Comparison of ENCODE assay signal across 11 mouse cellular contexts in genomic region chr15:5106293-5106692, GRCm38 (mm10). TPM values are rescaled to one million over a fixed set of nuclear protein-coding genes. Genes with fewer than 3 reads are reported as not detected.
A peak's percentile ranks its signal among the peaks of the same experiment; 100 is the strongest.
DNase-seq lines count a peak whose midpoint lies in the region; ATAC-seq lines count a peak whose summit lies in the region.
"Had no signal": no experiment of that assay in that cellular context is flagged by ENCODE, and none has a peak within 500 bp of the region (broad histone marks: within the 10 kb centered on the region; RNA-seq: fewer than 3 reads in every experiment).

No protein-coding gene starts in this region.

- H3K27me3 ChIP-seq in forebrain, embryonic 13.5 days: no peaks in the 10 kb centered on the region
- no peaks in the 10 kb centered on the region for H3K27me3 ChIP-seq in forebrain, embryonic 12.5 days
- H3K27me3 ChIP-seq in liver, embryonic 11.5 days (replicated peaks; ENCODE audit: control insufficient read depth, insufficient read depth, low read length): peaks cover 2% of the 10 kb centered on the region; the same call in 1 of the 2 replicates
- H3K27me3 ChIP-seq in midbrain, embryonic 15.5 days (replicated peaks): no peaks in the 10 kb centered on the region
- H3K27me3 ChIP-seq: heart, embryonic 12.5 days; limb, embryonic 13.5 days had no signal

- peak; percentile 53; the same call in 1 of the 2 replicates for ATAC-seq in forebrain, embryonic 13.5 days
- ATAC-seq in forebrain, embryonic 12.5 days (ENCODE audit: low FRiP score): no peak
- peak; percentile 27; the same call in 1 of the 2 replicates for ATAC-seq in liver, embryonic 11.5 days (replicated peaks; ENCODE audit: low FRiP score)
- ATAC-seq in common myeloid progenitor, adult 5-6 weeks (replicated peaks; ENCODE audit: low read depth, poor library complexity, severe bottlenecking): peak; percentile 50
- peak; percentile 45; the same call in 1 of the 2 replicates for ATAC-seq in midbrain, embryonic 15.5 days (replicated peaks)

- H3K9me3 ChIP-seq in forebrain, embryonic 13.5 days (replicated peaks): no peaks in the 10 kb centered on the region
- H3K9me3 ChIP-seq in forebrain, embryonic 12.5 days: no peaks in the 10 kb centered on the region
- no peaks in the 10 kb centered on the region for H3K9me3 ChIP-seq in liver, embryonic 11.5 days (ENCODE audit: control insufficient read depth, low read length)
- no peaks in the 10 kb centered on the region for H3K9me3 ChIP-seq in midbrain, embryonic 15.5 days
- H3K9me3 ChIP-seq: heart, embryonic 12.5 days; limb, embryonic 13.5 days had no signal

- H3K4me2 ChIP-seq in forebrain, embryonic 13.5 days: no peak overlapping the region
- no peak overlapping the region for H3K4me2 ChIP-seq in forebrain, embryonic 12.5 days
- no peak overlapping the region for H3K4me2 ChIP-seq in liver, embryonic 11.5 days
- no peak overlapping the region for H3K4me2 ChIP-seq in midbrain, embryonic 15.5 days
- H3K4me2 ChIP-seq: heart, embryonic 12.5 days; limb, embryonic 13.5 days had no signal

- no peak overlapping the region for H3K27ac ChIP-seq in forebrain, embryonic 13.5 days
- H3K27ac ChIP-seq in forebrain, embryonic 12.5 days: no peak overlapping the region
- no peak overlapping the region for H3K27ac ChIP-seq in liver, embryonic 11.5 days (ENCODE audit: low read depth, low read length)
- no peak overlapping the region for H3K27ac ChIP-seq in midbrain, embryonic 15.5 days
- H3K27ac ChIP-seq: limb, embryonic 13.5 days had no signal

- H3K36me3 ChIP-seq in forebrain, embryonic 13.5 days (ENCODE audit: poor library complexity, severe bottlenecking): no peaks in the 10 kb centered on the region
- H3K36me3 ChIP-seq in forebrain, embryonic 12.5 days (replicated peaks): no peaks in the 10 kb centered on the region
- no peaks in the 10 kb centered on the region for H3K36me3 ChIP-seq in liver, embryonic 11.5 days (ENCODE audit: control insufficient read depth, insufficient read depth, low read length)
- no peaks in the 10 kb centered on the region for H3K36me3 ChIP-seq in midbrain, embryonic 15.5 days (replicated peaks)
- H3K36me3 ChIP-seq: limb, embryonic 13.5 days had no signal

- H3K4me1 ChIP-seq in forebrain, embryonic 13.5 days: no peaks in the 10 kb centered on the region
- no peaks in the 10 kb centered on the region for H3K4me1 ChIP-seq in forebrain, embryonic 12.5 days
- no peaks in the 10 kb centered on the region for H3K4me1 ChIP-seq in liver, embryonic 11.5 days (replicated peaks; ENCODE audit: control insufficient read depth, insufficient read depth, low read length)
- no peaks in the 10 kb centered on the region for H3K4me1 ChIP-seq in midbrain, embryonic 15.5 days
- H3K4me1 ChIP-seq: heart, embryonic 12.5 days; limb, embryonic 13.5 days had no signal

- WGBS in forebrain, embryonic 13.5 days: 55% methylated on average over 2 of the region's 2 CpGs
- WGBS in forebrain, embryonic 12.5 days: 61% methylated on average over 2 of the region's 2 CpGs
- WGBS in liver, embryonic 11.5 days: 48% methylated on average over 2 of the region's 2 CpGs
- 55% methylated on average over 2 of the region's 2 CpGs for WGBS in midbrain, embryonic 15.5 days

- DNase-seq in liver, embryonic 11.5 days (ENCODE audit: low spot score): no peak
- DNase-seq in liver: no peak
- DNase-seq in adrenal gland, postnatal 10 days: no peak
- no peak for DNase-seq in adrenal gland, adult 2 months
- DNase-seq: cerebellum, postnatal 36 days had no signal

- no peak overlapping the region for H3K4me3 ChIP-seq in forebrain, embryonic 13.5 days
- no peak overlapping the region for H3K4me3 ChIP-seq in forebrain, embryonic 12.5 days (replicated peaks)
- no peak overlapping the region for H3K4me3 ChIP-seq in liver, embryonic 11.5 days (ENCODE audit: low read depth, low read length)
- H3K4me3 ChIP-seq in midbrain, embryonic 15.5 days: no peak overlapping the region
- H3K4me3 ChIP-seq: heart, embryonic 12.5 days; limb, embryonic 13.5 days had no signal

- no peak overlapping the region for H3K9ac ChIP-seq in forebrain, embryonic 13.5 days
- H3K9ac ChIP-seq in forebrain, embryonic 12.5 days: no peak overlapping the region
- H3K9ac ChIP-seq in liver, embryonic 11.5 days (ENCODE audit: low read depth, low read length): no peak overlapping the region
- H3K9ac ChIP-seq in midbrain, embryonic 15.5 days: no peak overlapping the region
- H3K9ac ChIP-seq: heart, embryonic 12.5 days; limb, embryonic 13.5 days had no signal

RNA-seq across cellular contexts. Expression of gene Card6, which starts 2.0 kb away (rescaled TPM):
- 0.60 and 0.85 TPM in 2 replicates for polyA plus RNA-seq in forebrain, embryonic 13.5 days (2015; fragmentation: Nextera tagmentation; extraction: Ambion mirVana)
- 0.45 and 1.1 TPM in 2 replicates for polyA plus RNA-seq in forebrain, embryonic 12.5 days (2016; fragmentation: Nextera tagmentation; extraction: Ambion mirVana)
- 1.3 and 1.4 TPM in 2 replicates for polyA plus RNA-seq in liver, embryonic 11.5 days (2014; fragmentation: Nextera tagmentation; extraction: Ambion mirVana)
- 0.41 and 0.68 TPM in 2 replicates for total RNA-seq in common myeloid progenitor, adult 5-6 weeks (2017)
- 0.32 and 0.39 TPM in 2 replicates for polyA plus RNA-seq in midbrain, embryonic 15.5 days (2015; fragmentation: Nextera tagmentation; extraction: Ambion mirVana)
- total RNA-seq in adrenal gland, postnatal 10 days (2021): 1 to 10 TPM; 9.3 TPM
- 1 to 10 TPM; 7.7 to 8.6 TPM for total RNA-seq in adrenal gland, adult 2 months (2021)
- 1.0 and 1.4 TPM in 2 replicates for polyA plus RNA-seq in adrenal gland, adult 2 months (2012; rRNA removed)

RNA-seq across cellular contexts. Expression of gene Rpl37, which starts 10.2 kb away (rescaled TPM):
- 431 and 548 TPM in 2 replicates for polyA plus RNA-seq in forebrain, embryonic 13.5 days (2015; fragmentation: Nextera tagmentation; extraction: Ambion mirVana)
- polyA plus RNA-seq in forebrain, embryonic 12.5 days (2016; fragmentation: Nextera tagmentation; extraction: Ambion mirVana): 475 and 476 TPM in 2 replicates
- polyA plus RNA-seq in liver, embryonic 11.5 days (2014; fragmentation: Nextera tagmentation; extraction: Ambion mirVana): 728 and 826 TPM in 2 replicates
- total RNA-seq in common myeloid progenitor, adult 5-6 weeks (2017): 2,045 and 2,619 TPM in 2 replicates
- 261 and 286 TPM in 2 replicates for polyA plus RNA-seq in midbrain, embryonic 15.5 days (2015; fragmentation: Nextera tagmentation; extraction: Ambion mirVana)
- 100 to 1,000 TPM; 429 to 446 TPM for total RNA-seq in adrenal gland, postnatal 10 days (2021)
- 100 to 1,000 TPM; 429 to 443 TPM for total RNA-seq in adrenal gland, adult 2 months (2021)
- 119 and 130 TPM in 2 replicates for polyA plus RNA-seq in adrenal gland, adult 2 months (2012; rRNA removed)

RNA-seq across cellular contexts. Expression of gene Prkaa1, which starts 37.4 kb away (rescaled TPM):
- 11.3 and 12.5 TPM in 2 replicates for polyA plus RNA-seq in forebrain, embryonic 13.5 days (2015; fragmentation: Nextera tagmentation; extraction: Ambion mirVana)
- 14.7 and 14.9 TPM in 2 replicates for polyA plus RNA-seq in forebrain, embryonic 12.5 days (2016; fragmentation: Nextera tagmentation; extraction: Ambion mirVana)
- polyA plus RNA-seq in liver, embryonic 11.5 days (2014; fragmentation: Nextera tagmentation; extraction: Ambion mirVana): 36.2 and 39.3 TPM in 2 replicates
- total RNA-seq in common myeloid progenitor, adult 5-6 weeks (2017): 31.5 and 39.9 TPM in 2 replicates
- polyA plus RNA-seq in midbrain, embryonic 15.5 days (2015; fragmentation: Nextera tagmentation; extraction: Ambion mirVana): 13.3 and 14.8 TPM in 2 replicates
- total RNA-seq in adrenal gland, postnatal 10 days (2021): 10 to 100 TPM; 27.8 to 31.8 TPM
- 10 to 100 TPM; 36.9 to 38.7 TPM for total RNA-seq in adrenal gland, adult 2 months (2021)
- 1.8 TPM in 2 replicates for polyA plus RNA-seq in adrenal gland, adult 2 months (2012; rRNA removed)

RNA-seq across cellular contexts. Expression of gene C7, which starts 42.8 kb away (rescaled TPM):
- 0.06 TPM in 2 replicates for polyA plus RNA-seq in forebrain, embryonic 13.5 days (2015; fragmentation: Nextera tagmentation; extraction: Ambion mirVana)
- polyA plus RNA-seq in forebrain, embryonic 12.5 days (2016; fragmentation: Nextera tagmentation; extraction: Ambion mirVana): not detected in 2 replicates
- polyA plus RNA-seq in liver, embryonic 11.5 days (2014; fragmentation: Nextera tagmentation; extraction: Ambion mirVana): 0.08 and 0.10 TPM in 2 replicates
- total RNA-seq in common myeloid progenitor, adult 5-6 weeks (2017): not detected in 2 replicates
- polyA plus RNA-seq in midbrain, embryonic 15.5 days (2015; fragmentation: Nextera tagmentation; extraction: Ambion mirVana): 0.06 and 0.12 TPM in 2 replicates
- total RNA-seq in adrenal gland, postnatal 10 days (2021): 1 to 10 TPM; 6.4 to 6.6 TPM
- 10 to 100 TPM; 13.6 to 32.8 TPM for total RNA-seq in adrenal gland, adult 2 months (2021)
- 0.53 and 0.75 TPM in 2 replicates for polyA plus RNA-seq in adrenal gland, adult 2 months (2012; rRNA removed)
